Mouse (Mus musculus): ENCODE measurements around the gene Olfr31. TPM values are rescaled to one million over a fixed set of nuclear protein-coding genes. Genes with fewer than 3 reads are reported as not detected.
A peak's percentile ranks its signal among the peaks of the same experiment; 100 is the strongest.

Olfr31 gene
- not detected in 2 replicates for polyA plus RNA-seq (2016; fragmentation: Nextera tagmentation; extraction: Ambion mirVana)

DNA sequence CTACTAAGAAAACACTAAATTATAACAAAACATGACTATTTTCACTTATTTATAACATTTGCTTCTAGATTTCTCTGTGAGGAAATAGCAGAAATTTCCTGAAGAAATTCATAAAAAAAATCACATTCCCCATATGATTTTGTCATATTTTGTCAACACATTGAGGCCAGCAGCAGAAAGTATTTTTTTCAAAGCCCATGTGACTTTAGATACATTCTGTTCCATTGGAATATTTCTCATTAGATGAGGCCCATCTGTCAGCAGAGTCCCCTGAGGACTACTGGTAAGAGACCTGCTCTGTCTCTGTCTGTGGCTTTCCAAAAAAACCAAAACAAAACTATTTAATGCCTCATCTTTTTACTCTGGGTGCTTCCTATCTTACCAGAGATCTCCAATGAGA is at the start of gene Olfr31:
Olfr31 (plus strand) TSS at position 301 of the 400 bp plus-strand sequence.
- ATAC-seq (ENCODE audit: low FRiP score) = no peak
- H3K4me2 ChIP-seq (replicated peaks) = no peak within 1 kb of the TSS
- H3K9me3 ChIP-seq (replicated peaks) = no peaks in the 10 kb centered on the region; the same call in 1 of the 2 replicates
- no peak within 1 kb of the TSS for H3K27ac ChIP-seq
- no peaks in the 10 kb centered on the region for H3K36me3 ChIP-seq
- no peak within 1 kb of the TSS for H3K4me3 ChIP-seq
- no peaks in the 10 kb centered on the region for H3K27me3 ChIP-seq
- no peak within 1 kb of the TSS for H3K9ac ChIP-seq
- no peaks in the 10 kb centered on the region for H3K4me1 ChIP-seq

DNA sequence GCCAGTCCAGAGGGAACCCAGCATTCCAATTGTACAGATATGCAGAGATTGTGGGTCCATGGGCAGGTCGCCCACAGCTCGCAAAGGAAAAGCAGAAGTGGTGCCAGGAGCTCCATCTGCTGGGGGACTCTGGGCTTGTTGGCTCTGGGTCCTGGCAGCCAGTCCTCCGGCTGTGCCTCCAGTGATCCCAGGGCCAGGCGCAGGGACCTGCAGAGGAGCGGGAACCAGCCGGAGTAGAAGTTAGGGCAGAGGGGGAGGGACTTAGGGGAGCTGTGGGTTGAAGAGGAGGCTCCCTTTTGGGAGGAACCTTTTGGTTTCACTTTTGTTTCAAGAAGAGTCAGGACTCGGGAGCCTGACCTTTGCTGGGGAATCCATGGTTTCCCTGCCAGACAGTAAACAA is 28.2 kb upstream of the Olfr31 start:
- Histone ChIP-seq H3K4me1 (no peaks in the 10 kb centered on the region), H3K27me3 (no peaks in the 10 kb centered on the region), H3K36me3 (no peaks in the 10 kb centered on the region)

DNA sequence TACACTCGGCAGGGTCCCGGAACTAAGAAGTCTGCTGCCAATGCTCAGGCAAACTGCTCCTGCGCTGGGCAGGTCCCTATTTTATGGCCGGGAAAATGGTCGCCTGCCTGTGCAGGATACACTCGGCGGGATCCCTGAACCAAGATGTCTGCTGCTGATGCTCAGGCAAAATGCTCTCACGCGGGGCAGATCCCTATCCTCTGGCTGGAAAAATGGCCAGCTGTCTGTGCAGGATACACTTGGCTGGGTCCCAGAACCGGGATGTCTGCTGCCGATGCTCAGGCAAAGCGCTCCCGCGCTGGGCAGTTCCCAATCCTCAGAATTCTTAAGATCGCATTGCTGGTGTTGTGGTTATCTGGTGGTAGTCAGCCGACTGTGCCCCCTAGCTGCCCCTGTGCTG is 13.7 kb upstream of the Olfr31 start:
- H3K4me1 ChIP-seq = no peaks in the 10 kb centered on the region
- WGBS = 52% methylated on average over 16 of the region's 16 CpGs
- no peak overlapping the region; the same call in 1 of the 2 replicates for H3K4me2 ChIP-seq (replicated peaks)
- ATAC-seq (ENCODE audit: low FRiP score) = no peak
- H3K27me3 ChIP-seq = no peaks in the 10 kb centered on the region
- no peaks in the 10 kb centered on the region for H3K9me3 ChIP-seq (replicated peaks)
- H3K9ac ChIP-seq = no peak overlapping the region
- no peak overlapping the region for H3K4me3 ChIP-seq
- H3K27ac ChIP-seq = no peak overlapping the region
- no peaks in the 10 kb centered on the region for H3K36me3 ChIP-seq

More for the DNA sequence above, 28.2 kb upstream of the Olfr31 start:
- no peak overlapping the region for H3K9ac ChIP-seq
- ATAC-seq (ENCODE audit: low FRiP score) = no peak
- peaks cover 4% of the 10 kb centered on the region; the same call in 1 of the 2 replicates for H3K9me3 ChIP-seq (replicated peaks)
- WGBS = 72% methylated on average over 7 of the region's 7 CpGs
- no peak overlapping the region for H3K4me2 ChIP-seq (replicated peaks)
- H3K4me3 ChIP-seq = no peak overlapping the region
- no peak overlapping the region for H3K27ac ChIP-seq

GRCm38 (mm10) chr14:14309416-14309815 is 13.2 kb upstream of the Olfr31 start:
- WGBS = 57% methylated on average over 14 of the region's 14 CpGs
- Histone ChIP-seq H3K9me3 (replicated peaks) (no peaks in the 10 kb centered on the region), H3K27me3 (no peaks in the 10 kb centered on the region), H3K27ac (no peak overlapping the region), H3K36me3 (no peaks in the 10 kb centered on the region), H3K4me1 (no peaks in the 10 kb centered on the region), H3K4me2 (replicated peaks) (no peak overlapping the region), H3K4me3 (no peak overlapping the region), H3K9ac (no peak overlapping the region)
- ATAC-seq (ENCODE audit: low FRiP score) = no peak

DNA sequence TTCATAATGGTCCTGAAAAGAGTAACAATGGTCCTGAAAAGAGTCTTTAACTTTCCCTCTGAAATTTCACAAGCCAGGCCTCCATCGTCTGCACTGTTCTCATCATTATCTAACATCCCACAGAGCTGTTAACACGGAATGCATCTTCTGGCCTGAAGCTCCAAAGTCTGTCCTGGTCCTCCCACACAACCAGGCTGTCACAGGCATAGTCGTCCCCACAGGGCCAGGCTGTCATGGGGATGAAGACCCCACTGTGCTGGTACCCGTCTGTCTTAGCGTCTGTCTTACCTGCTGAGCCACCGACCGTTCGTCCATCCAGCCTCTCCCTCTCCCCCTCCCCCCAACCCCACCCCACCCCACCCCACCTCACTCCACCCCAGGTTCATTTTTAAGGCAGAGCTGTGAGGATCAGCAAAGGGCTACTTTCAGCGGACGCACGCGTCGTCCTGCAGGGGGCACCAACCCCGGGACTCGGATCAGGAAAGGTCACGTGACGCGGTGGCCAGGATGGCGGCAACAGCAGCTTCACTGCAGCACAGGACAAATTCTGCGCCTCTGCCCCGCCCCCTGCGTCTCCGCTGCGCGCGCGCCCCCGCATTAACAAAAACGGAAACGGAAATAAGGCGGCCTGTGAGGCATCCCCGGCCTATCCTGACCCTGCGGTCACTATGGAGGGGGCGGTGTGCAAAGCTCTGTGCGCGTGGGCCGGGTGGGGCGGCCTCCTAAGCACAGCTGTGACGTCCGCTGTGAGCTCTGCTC is 22.7 kb downstream of the Olfr31 start:
- Histone ChIP-seq H3K9me3 (replicated peaks) (peaks cover 37% of the 10 kb centered on the region), H3K9ac (peak overlapping the region; percentile 71), H3K27me3 (no peaks in the 10 kb centered on the region), H3K27ac (peak overlapping the region; percentile 77), H3K4me2 (replicated peaks) (peak overlapping the region; percentile 81), H3K4me1 (no peaks in the 10 kb centered on the region), H3K4me3 (peak overlapping the region; percentile 72), H3K36me3 (peaks cover 4% of the 10 kb centered on the region; the same call in 1 of the 2 replicates)
- peak; percentile 79 for ATAC-seq (ENCODE audit: low FRiP score)
- 6% methylated on average over 40 of the region's 40 CpGs for WGBS

GRCm38 (mm10) chr14:14345948-14346812 is 23.6 kb downstream of the Olfr31 start, which contains the start of gene Il3ra:
Gene Il3ra (plus strand): TSS chr14:14346275.
- Histone ChIP-seq H3K9me3 (replicated peaks) (peaks cover 46% of the 10 kb centered on the region), H3K4me2 (replicated peaks) (peak within 1 kb of the TSS; percentile 81), H3K27me3 (no peaks in the 10 kb centered on the region), H3K9ac (peak within 1 kb of the TSS; percentile 71), H3K4me3 (peak within 1 kb of the TSS; percentile 72), H3K36me3 (peaks cover 4% of the 10 kb centered on the region; the same call in 1 of the 2 replicates), H3K27ac (peak within 1 kb of the TSS; percentile 77), H3K4me1 (no peaks in the 10 kb centered on the region)
- WGBS = 3% methylated on average over 67 of the region's 69 CpGs
- peak; percentile 60 for ATAC-seq (ENCODE audit: low FRiP score)

DNA sequence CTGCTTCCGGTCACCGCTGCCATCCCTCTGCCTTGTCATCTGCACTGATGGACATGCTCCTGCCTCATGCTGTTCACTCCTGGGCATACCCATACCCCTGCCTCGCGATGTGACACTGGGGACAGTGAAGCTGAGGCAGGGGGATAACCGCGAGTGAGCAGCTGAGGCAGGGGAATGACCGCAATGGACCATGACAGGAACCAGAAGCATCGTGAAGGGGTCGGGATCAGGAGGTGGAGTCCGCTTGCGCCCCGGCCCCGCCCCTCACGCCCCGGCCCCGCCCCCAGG is 24.1 kb downstream of the Olfr31 start:
- peak; percentile 12; the same call in 1 of the 2 replicates for ATAC-seq (ENCODE audit: low FRiP score)
- H3K4me1 ChIP-seq = no peaks in the 10 kb centered on the region
- H3K36me3 ChIP-seq = peaks cover 4% of the 10 kb centered on the region; the same call in 1 of the 2 replicates
- 24% methylated on average over 14 of the region's 16 CpGs for WGBS
- H3K4me3 ChIP-seq = peak overlapping the region; percentile 72
- no peaks in the 10 kb centered on the region for H3K27me3 ChIP-seq
- H3K27ac ChIP-seq = no peak overlapping the region
- H3K9ac ChIP-seq = 0 out of 2 replicates have a peak overlapping the region, but pooled peaks have one; percentile 71
- peak overlapping the region; percentile 81 for H3K4me2 ChIP-seq (replicated peaks)
- peaks cover 51% of the 10 kb centered on the region for H3K9me3 ChIP-seq (replicated peaks)

DNA sequence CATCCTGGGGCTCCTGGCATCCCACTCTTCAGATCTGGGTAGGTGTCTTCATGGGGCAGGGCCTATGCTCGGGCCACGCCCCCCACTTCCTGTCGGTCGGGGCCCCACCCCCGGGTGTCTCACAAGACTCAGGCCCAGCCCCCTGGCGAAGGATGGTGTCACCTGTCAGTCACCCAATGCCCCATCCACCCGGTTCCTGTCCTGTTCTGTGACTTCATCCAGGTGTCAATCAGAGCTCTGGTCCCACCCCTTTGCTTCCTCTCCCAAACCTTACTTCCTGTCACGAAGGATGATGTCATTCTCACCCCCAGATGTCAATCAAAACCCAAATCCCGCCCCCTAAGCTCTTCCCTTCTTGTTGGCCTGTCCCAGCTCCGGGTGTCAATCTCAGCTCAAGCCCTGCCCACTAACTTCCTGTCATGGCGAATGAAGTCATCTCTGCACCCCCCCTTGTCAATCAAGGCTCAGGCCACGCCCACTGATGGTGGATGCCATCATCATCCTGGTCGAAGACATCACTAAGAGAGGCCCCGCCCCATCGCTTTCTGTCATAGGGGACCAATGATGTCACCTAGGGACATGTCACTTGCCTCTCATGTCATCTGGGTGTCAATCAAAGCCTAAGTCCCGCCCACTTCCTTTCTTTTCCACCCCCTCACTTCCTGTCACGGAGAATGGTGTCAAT is 24.7 kb downstream of the Olfr31 start:
- Histone ChIP-seq H3K27me3 (no peaks in the 10 kb centered on the region), H3K4me2 (replicated peaks) (peak overlapping the region; percentile 81), H3K27ac (no peak overlapping the region), H3K36me3 (peaks cover 4% of the 10 kb centered on the region; the same call in 1 of the 2 replicates), H3K9me3 (replicated peaks) (peaks cover 53% of the 10 kb centered on the region), H3K4me1 (no peaks in the 10 kb centered on the region), H3K4me3 (peak overlapping the region; percentile 72), H3K9ac (no peak overlapping the region)
- ATAC-seq (ENCODE audit: low FRiP score) = no peak
- WGBS = 85% methylated on average over 17 of the region's 17 CpGs

- H3K9me3 ChIP-seq (replicated peaks) = peaks cover 53% of the 10 kb centered on the region
- no peaks in the 10 kb centered on the region for H3K27me3 ChIP-seq
- no peaks in the 10 kb centered on the region for H3K4me1 ChIP-seq
- H3K4me3 ChIP-seq = no peak overlapping the region
- H3K27ac ChIP-seq = no peak overlapping the region
- H3K4me2 ChIP-seq (replicated peaks) = no peak overlapping the region
- peak; percentile 3; the same call in 1 of the 2 replicates for ATAC-seq (ENCODE audit: low FRiP score)
- 97% methylated on average over 14 of the region's 14 CpGs for WGBS
- H3K36me3 ChIP-seq = peaks cover 4% of the 10 kb centered on the region; the same call in 1 of the 2 replicates
- H3K9ac ChIP-seq = no peak overlapping the region
Measured at GRCm38 (mm10) chr14:14347836-14348621, 25.4 kb downstream of the Olfr31 start.

- Histone ChIP-seq H3K4me2 (replicated peaks) (no peak overlapping the region), H3K27me3 (no peaks in the 10 kb centered on the region), H3K36me3 (peaks cover 4% of the 10 kb centered on the region; the same call in 1 of the 2 replicates), H3K4me1 (no peaks in the 10 kb centered on the region), H3K9ac (no peak overlapping the region), H3K27ac (no peak overlapping the region), H3K4me3 (no peak overlapping the region), H3K9me3 (replicated peaks) (peaks cover 50% of the 10 kb centered on the region)
- WGBS = 93% methylated on average over 26 of the region's 26 CpGs
- ATAC-seq (ENCODE audit: low FRiP score) = no peak
Measured at GRCm38 (mm10) chr14:14348674-14349401, 26.2 kb downstream of the Olfr31 start.

Measured in hindbrain, embryonic 12.5 days (tissue).